Mouse (Mus musculus) liver, postnatal 0 days (tissue): Measurements from ENCODE around the gene Gm49322.

ENCODE experiments used
- CTCF ChIP-seq: sonication (generic); IDR thresholded peaks from 2 replicates; pipeline ENCODE4 v1.5.1; 2016; ENCODE audit warnings: antibody characterized with exemption, low read depth
- EP300 ChIP-seq: IDR thresholded peaks from 2 replicates; pipeline ENCODE4 v1.6.1; 2016; ENCODE audit warnings: antibody characterized with exemption, low read depth, mild to moderate bottlenecking

DNA sequence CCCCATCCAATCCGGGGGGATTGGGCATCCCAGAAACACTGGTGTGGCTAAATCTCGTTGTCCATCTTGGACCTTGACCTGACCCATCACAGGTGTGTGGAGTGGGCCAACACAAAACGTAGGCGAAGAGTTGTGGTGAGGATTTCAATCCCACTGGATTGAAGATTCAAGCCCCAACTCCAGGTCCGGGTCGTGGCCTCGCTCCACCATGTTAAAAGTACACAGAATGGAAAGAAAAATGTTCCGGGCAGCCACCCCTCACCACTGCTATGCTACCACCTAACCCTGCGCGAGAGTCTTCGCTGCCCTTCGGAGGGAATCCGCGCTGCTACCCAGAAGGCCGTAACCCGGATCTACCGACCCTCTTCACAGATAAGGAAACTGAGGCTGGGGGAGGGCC, 29.9 kb upstream of the Gm49322 start:
- TF ChIP-seq CTCF (no peak), EP300 (no peak)
